Mouse (Mus musculus) heart, postnatal 36 days (tissue): ENCODE data around the gene Coq7. TPM values are rescaled to one million over a fixed set of nuclear protein-coding genes. Genes with fewer than 3 reads are reported as not detected.
A peak's percentile ranks its signal among the peaks of the same experiment; 100 is the strongest.

Experiments used
- DNase-seq, 2 experiments: peaks; one replicate each; pipeline ENCODE4 v3.0.0; 2021 to 2022
- intact Hi-C: fragments of 180-260 bp; cut with DNase I; formaldehyde crosslinking; loops from one replicate; pipeline ENCODE4 v1.15.1; 2025
- total RNA-seq, 2 experiments: library from RNA; stranded (reverse); gene quantifications; 2 replicates each; pipeline ENCODE4 v1.2.3; 2021

Gene Coq7
- total RNA-seq, result 100 to 1,000 TPM; 112 to 113 TPM

DNA sequence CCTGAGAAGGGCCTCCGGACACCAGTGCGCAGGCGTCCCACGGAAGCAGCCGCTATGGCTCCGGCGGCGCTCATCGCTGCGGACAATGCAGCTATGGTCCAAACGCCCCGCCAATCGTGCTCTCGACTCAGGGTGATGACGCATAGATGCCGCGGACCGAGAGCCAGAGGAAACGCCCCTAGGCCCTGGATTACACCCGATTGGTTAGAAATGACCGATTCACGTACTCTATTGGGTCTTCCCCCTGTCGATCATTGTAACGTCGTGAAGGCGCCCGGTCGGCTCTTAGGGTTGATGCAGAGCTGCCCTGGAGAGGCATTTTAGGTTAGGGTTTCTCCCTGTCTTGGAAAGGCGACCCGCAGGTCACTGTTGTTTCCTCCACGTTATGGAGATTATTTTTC, at the start of gene Coq7:
Coq7 (minus strand) TSS at position 179 of the 401 bp plus-strand sequence.
- intact Hi-C loops, result loop anchor here (10.0 kb wide), 2 partner anchors 322 to 418 kb away; partner anchors contain the start of genes Iqck, Knop1 and Rps15a
- peak; percentile 90 to 96 for DNase-seq

GRCm38 (mm10) chr7:118579938-118580337, 46.8 kb upstream of the Coq7 start:
- intact Hi-C loops, result no loop called here
- no peak for DNase-seq

DNA sequence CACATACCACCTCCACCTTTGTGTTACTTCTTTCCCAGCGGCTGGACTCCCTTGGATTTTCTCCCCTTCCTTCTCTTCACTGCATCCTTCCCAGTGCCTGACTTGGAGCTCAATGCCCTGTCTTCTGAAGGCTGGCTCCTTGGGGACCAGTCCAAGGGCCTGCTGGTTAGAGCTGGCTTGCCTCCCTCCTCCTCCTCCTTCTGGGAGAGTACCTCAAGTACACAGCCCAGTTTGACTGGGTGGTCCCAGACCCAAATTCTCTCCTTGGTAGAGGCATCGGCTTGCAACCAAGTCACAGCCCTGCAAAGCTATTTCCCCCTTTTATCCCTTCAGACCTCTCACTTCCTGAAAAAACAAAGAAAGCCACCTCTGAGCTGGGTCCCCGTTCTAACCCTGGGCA, 45.1 kb upstream of the Coq7 start:
- intact Hi-C loops, result no loop called here

GRCm38 (mm10) chr7:118572039-118572438, 38.9 kb upstream of the Coq7 start:
- DNase-seq, result no peak
- intact Hi-C loops, result no loop called here

More for the DNA sequence above, 45.1 kb upstream of the Coq7 start:
- DNase-seq, result no peak

DNA sequence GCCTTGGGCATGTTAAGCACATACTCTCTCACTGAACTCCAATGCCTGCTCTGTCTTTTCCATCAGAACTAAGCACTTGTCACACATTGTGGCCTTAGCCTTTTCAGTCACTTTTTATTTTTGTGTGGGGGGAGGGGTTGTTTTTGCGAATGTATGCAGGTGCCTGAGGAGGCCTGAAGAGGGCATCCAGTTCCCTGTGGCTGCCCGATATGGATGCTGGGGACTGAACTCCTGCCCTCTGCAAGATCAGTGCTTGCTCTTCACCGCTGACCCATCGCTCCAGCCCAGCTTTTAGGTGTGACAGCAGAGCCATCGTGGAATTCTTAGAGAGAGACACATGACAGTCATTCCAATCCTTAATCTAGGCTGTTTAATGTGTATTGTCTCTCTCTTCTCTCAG, 38.2 kb upstream of the Coq7 start:
- intact Hi-C loops, result no loop called here
- no peak for DNase-seq

DNA sequence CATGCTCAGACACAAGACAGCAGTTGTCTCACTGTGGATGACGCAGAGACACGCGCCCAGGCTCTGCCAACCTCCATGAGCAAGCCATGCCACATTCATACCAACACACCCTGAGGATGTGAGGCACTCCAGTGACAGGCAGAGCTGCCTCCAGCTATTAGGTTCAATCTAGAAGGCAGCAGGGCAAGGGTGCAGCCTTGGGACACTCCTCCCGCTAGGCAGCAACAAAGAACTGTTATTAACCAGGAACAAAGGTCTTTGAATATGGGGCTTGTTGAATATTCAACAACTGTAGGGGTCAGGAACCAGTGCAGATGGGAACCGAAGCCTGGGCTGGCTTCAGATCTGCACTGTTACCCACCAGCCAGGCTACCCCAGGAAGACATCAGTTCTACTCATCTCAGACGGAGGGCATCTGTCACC, 36.0 kb upstream of the Coq7 start:
- intact Hi-C loops, result no loop called here

GRCm38 (mm10) chr7:118554290-118554689, 21.1 kb upstream of the Coq7 start:
- intact Hi-C loops, result no loop called here

More for the DNA sequence above, 36.0 kb upstream of the Coq7 start:
- DNase-seq, result no peak

DNA sequence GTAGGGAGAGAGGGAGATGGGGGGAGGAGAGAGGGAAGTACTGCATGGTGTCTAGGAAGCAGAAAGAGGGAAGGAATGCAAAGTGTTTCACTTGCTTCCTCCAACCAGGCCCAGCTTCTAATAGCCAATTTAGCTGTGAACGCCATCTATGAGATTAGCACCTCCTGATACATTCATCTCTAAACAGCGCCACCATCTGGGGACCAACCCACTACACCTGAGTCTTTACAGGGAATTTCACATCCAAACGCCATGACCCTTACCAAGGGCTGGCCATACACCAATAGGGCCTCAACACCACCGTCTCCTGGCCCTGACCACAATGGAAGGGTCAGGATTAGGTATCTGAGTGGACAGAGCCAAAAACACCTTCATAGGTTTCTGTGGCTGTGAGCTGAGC, 20.7 kb upstream of the Coq7 start:
- no peak for DNase-seq
- intact Hi-C loops, result no loop called here

More at GRCm38 (mm10) chr7:118554290-118554689, 21.1 kb upstream of the Coq7 start:
- DNase-seq, result no peak

DNA sequence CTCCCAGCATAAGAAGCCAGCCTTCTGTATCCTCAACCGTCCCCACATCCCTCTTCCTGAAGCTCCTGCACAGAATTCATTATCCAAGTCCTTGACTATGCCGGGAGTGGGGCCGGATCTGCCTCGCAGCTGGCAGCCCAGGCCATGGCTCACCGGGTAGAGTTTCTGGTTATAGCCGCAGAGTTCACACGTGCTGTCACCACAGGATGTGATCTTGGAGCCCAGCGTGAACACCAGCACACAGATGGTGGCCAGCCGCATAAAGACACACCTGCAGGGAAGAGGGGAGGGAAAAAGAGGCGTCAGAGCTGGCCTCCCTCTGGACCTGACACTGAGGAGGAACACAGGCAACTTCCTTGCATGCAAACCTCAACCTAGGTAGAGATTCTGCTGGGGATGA, 14.3 kb upstream of the Coq7 start:
- DNase-seq, result no peak
- intact Hi-C loops, result no loop called here

GRCm38 (mm10) chr7:118544128-118544527, 11.0 kb upstream of the Coq7 start:
- no peak for DNase-seq
- intact Hi-C loops, result no loop called here

GRCm38 (mm10) chr7:118535076-118535475, 1.9 kb upstream of the Coq7 start:
- intact Hi-C loops, result loop anchor here (10.0 kb wide), 2 partner anchors 320 to 420 kb away; partner anchors contain the start of genes Iqck, Knop1 and Rps15a
- no peak for DNase-seq

DNA sequence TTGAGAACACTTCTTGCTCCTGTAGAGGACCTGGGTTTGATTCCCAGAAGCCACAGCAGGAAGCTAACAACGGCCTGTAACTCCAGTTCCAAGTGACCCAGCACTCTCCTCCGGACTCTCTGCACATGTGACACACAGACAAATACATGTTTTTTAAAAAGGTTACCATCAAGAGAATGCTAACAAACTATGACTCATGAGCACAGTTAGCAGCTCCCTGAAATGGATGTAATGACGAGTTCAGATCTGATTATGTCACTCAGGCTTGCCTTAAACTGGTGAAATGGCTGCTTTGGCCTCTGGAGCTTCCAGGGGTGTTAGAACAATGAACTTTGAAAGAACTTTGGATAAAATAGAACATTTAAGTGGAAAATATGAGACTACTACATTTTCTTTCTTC, 1.2 kb upstream of the Coq7 start:
- intact Hi-C loops, result loop anchor here (10.0 kb wide), 2 partner anchors 320 to 420 kb away; partner anchors contain the start of genes Iqck, Knop1 and Rps15a
- no peak for DNase-seq

DNA sequence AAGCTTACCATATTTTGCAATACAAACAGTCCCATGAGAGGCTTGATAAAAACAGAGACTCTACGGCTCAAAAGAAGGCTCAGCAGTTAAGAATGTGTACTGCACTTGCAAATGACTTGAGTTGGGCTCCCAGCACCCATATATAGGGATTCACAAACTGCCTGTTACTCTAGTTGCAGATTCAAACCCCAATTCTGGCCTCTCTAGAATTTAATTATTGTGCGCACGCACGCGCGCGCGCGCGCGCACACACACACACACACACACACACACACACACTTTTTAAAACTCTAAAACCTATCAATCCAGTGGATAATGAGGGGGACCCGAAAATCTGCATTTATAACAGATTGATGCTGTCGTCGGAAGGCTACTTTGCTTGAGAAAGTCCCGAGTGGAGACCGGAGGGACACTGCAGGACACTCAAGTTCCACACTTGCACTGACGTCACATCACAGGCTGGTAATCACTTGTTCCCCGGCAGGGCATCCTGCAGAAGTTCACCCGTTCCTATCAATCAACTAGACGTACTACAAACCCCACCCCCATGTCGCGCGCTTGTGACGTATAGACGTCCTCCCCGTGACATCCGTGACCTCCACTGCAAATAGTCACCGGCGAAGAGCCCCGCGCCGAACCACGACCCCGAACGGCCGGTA, 508 bp downstream of the Coq7 start:
- peak in 1 of 2 experiments; percentile 97 for DNase-seq
- intact Hi-C loops, result loop anchor here (10.0 kb wide), 2 partner anchors 322 to 418 kb away; partner anchors contain the start of genes Iqck, Knop1 and Rps15a

DNA sequence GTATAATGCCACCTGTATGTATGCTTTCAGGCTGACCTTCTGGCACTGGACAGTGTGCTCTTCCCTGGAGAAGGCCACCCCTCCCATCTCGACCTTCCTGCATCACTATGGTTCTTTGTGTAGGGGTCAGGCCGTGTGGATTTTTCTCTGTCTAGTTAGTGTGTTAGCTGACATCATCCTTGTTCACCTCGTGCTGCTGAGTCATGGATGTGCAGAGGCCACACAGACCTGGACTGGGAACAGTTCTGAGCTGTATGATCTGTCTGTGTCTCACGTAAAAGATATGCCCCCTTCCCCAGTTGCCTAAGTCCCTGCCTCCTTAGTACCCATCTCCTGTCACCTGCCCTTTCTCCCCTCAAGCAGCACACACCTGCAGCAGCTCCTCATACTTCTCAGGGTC, 6.2 kb downstream of the Coq7 start:
- intact Hi-C loops, result no loop called here
- no peak for DNase-seq

DNA sequence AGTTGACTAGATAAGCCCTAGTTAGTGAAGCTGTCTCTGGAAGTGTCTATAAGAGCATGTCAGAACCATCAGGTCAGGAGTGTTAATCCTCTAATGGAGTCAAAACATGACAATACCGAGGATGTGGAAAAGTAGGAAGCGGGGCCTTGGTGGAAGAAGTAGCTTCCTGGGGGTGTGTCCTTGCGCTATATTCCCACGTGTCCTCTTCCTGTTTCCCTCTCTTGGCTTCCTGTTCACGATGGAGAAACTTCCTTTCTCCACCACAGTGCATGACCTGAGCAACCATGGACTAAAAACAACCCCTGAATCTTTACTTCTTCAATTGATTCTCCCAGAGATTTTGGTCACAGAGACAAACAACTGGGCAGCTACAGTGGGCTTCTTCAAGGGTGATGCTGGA, 11.1 kb downstream of the Coq7 start:
- intact Hi-C loops, result no loop called here
- DNase-seq, result no peak

- intact Hi-C loops, result loop anchor here (1.0 to 2.0 kb wide), 2 partner anchors 29 to 214 kb away; partner anchors contain the start of gene Itpripl2
- DNase-seq, result no peak
Observed at GRCm38 (mm10) chr7:118519661-118520060, 13.5 kb downstream of the Coq7 start.

DNA sequence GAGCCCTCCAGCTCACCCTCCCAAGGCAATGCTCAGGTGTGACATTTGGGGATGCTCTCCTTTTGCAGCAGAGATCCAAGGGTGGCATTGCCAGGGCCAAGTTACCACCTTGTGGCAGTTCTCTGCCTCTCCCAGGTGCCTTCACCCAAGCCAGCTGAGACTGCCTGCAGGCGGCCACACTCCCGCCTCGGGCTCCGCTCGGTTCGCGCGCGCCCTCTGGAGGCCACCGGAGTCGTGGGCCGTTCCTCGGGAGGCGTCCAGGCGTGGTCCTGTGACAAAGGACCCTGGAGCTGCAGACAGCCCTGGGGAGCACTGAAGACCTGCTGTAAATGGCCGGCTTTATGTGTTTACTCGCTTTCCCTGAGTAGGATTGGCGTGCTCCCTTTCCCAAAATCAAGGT, 14.5 kb downstream of the Coq7 start:
- intact Hi-C loops, result loop anchor here (1.0 to 2.0 kb wide), 3 partner anchors 28 to 213 kb away; partner anchors contain the start of genes Itpripl2 and Syt17

GRCm38 (mm10) chr7:118517819-118518218, 15.3 kb downstream of the Coq7 start:
- intact Hi-C loops, result loop anchor here (1.0 to 2.0 kb wide), 2 partner anchors 27 to 70 kb away; partner anchors contain the start of genes Itpripl2 and Syt17
- DNase-seq, result no peak

More for the DNA sequence above, 14.5 kb downstream of the Coq7 start:
- DNase-seq, result peak; percentile 85 to 90

DNA sequence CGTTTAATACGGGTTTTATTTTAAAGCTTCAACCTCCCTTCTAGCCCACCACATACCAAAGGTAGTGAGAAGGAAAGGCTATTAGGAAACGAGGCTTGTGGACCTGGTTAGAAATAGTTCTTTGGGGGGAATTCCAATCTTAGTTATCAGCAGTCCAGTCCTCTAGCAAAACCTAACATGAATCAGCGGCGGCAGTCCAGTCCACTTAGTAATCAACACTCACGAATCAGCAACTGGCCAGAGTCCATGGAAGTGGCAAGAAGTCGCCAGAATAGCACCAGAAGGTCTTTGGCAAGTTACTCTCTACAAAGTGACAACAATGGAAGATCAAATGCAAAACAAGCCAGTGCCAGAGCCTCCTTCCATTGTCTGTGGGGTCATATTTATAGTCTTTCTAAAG, 24.6 kb downstream of the Coq7 start:
- intact Hi-C loops, result no loop called here
- no peak for DNase-seq

DNA sequence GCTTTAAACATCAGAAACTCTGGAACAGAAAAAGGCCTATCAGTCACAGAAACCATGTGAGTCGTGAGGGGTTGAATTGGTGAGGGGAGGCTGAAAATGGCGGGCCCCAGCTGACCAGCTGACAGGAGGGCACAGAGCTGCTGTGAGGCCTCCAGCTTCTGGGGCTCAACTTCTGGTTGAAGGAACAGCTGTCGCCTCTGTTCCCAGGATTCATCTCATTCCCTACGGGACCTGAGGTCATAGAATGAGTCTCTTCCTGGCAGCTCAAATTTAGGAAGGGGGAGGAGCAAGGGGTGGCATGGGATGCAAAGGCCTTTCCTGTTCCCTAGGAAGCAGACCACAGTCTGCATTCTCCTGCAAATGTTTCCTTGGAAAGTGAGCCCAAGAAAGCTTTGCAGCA, 29.3 kb downstream of the Coq7 start:
- intact Hi-C loops, result no loop called here
- no peak for DNase-seq

DNA sequence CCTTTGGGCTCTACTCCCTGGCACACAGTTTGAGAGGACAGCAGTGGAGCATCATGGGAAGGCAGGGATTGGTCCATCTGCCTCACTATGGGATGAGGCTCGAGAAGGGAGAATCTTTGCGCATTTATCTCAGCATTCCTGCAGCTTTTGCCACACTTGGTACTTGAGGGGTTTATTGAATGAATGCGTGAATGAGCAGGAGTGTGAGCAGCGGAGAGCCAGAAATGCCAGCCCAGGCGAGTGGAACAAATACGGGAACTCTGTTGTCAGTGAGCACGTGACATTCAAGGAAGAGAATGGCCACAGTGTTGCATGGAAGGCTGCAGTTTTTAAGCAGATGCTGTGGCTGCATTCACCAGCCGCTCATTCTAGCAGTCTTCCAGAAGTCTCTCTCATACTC, 30.8 kb downstream of the Coq7 start:
- intact Hi-C loops, result no loop called here
- no peak for DNase-seq

- no peak for DNase-seq
- intact Hi-C loops, result no loop called here
Observed at GRCm38 (mm10) chr7:118499784-118500435, 33.2 kb downstream of the Coq7 start.
